Mouse (Mus musculus) bone marrow macrophage, adult 2 months (primary cell): ENCODE data around the gene Grik4.

Source experiments
- CTCF ChIP-seq: IDR thresholded peaks from 2 replicates; pipeline ENCODE4 v1.5.1; 2012; ENCODE audit warnings: low read depth, mild to moderate bottlenecking, low read length, moderate library complexity
- POLR2A ChIP-seq: IDR thresholded peaks from 2 replicates; pipeline ENCODE4 v1.6.1; 2012; ENCODE audit warnings: mild to moderate bottlenecking, low read depth, low read length, borderline replicate concordance

DNA sequence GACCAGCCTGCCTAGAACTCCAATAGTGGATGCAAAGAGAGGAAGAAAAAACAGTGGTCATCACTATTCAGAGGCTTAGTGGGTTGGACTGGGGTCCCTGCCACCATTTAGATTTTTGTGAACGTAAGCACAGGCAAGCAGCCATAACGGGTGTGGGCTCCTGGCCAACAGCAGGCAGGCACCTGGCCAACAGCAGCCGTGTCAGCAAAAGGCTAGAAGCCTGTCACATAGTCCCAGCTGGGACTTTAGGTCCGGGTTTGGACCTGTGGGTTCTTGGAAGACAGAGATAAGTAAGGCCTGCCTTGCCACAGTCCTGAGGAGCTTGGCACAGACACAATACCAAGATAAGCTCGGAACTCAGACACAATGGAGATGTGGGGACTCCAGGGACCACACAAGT, 145.1 kb downstream of the Grik4 start:
- TF ChIP-seq CTCF (no peak), POLR2A (no peak)
